Mouse (Mus musculus) C2C12 (cell line): ENCODE data around the gene Olfr1042.

Experiments used
- CTCF ChIP-seq: IDR thresholded peaks from one replicate; pipeline ENCODE4 v1.5.1; 2011; ENCODE audit not compliant: control insufficient read depth, insufficient read depth, insufficient read length
- MAX ChIP-seq: IDR thresholded peaks from one replicate; pipeline ENCODE4 v1.6.1; 2011; ENCODE audit warnings: mild to moderate bottlenecking, control low read depth
- MYOD1 ChIP-seq: IDR thresholded peaks from one replicate; pipeline ENCODE4 v1.6.1; 2011; ENCODE audit warnings: low read depth; ENCODE audit not compliant: control insufficient read depth, insufficient read length
- USF1 ChIP-seq: IDR thresholded peaks from one replicate; pipeline ENCODE4 v1.6.1; 2011; ENCODE audit warnings: low read depth, mild to moderate bottlenecking, control low read depth, moderate library complexity

- TF ChIP-seq CTCF (no peak), MAX (no peak), USF1 (no peak), MYOD1 (no peak)
Measured at GRCm38 (mm10) chr2:86135828-86136227, 25.8 kb downstream of the Olfr1042 start, which contains the start of gene Olfr1039.
